Mouse (Mus musculus): Measurements from ENCODE around the gene Nipa2.

DNA sequence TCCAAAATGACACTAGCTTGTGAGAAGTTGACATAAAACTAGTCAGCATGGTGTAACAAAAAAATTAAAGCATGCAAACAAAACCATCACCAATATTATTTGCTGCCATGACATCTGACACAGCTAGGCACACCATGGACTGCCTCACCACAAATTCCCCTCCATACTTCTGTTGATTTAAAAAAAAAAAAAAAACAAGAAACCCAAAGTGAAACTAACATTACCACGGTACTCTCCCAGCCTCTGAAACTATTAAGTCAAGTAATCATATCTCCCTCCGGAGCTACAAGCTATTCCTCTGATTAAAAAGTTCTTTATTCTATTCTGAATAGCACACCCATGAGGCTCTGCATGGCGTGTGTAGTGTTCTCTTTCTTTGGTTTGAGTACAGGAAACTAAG is 5.1 kb downstream of the Nipa2 start:
- TF ChIP-seq CTCF (conservative IDR thresholded peaks at IDR 0.05; ENCODE audit: low read length) (no peak), NANOG (IDR thresholded peaks at IDR 0.05; ENCODE audit: borderline replicate concordance, low read length) (no peak), POU5F1 (IDR thresholded peaks at IDR 0.05; ENCODE audit: borderline replicate concordance, low read length) (no peak)
